Mouse (Mus musculus) thymus, postnatal 4 days (tissue): ENCODE data around the gene Pdcd1lg2.

Experiments used
- DNase-seq: peaks from one replicate; pipeline ENCODE4 v3.0.0; 2021

Pdcd1lg2 gene

DNA sequence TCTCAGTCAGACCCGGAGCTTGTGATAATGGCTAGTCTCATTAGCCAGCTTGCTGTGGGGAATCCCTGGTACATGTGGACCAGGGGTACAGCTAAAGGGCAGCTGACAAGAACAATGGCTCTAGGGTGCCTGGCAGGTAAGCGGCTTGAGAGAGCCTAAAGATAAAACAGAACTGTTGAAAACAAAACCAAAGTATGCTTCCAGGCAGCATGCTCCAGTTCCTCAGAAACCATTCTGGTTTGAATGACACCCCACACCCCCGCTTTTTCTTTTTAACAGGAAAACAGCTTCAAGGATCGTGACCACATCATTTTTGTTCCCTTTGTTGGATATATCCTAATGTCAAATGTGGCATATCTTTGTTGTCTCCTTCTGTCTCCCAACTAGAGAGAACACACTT, at the start of gene Pdcd1lg2:
TSS of gene Pdcd1lg2 (plus strand) at position 301 of the 400 bp plus-strand sequence.
- no peak for DNase-seq

DNA sequence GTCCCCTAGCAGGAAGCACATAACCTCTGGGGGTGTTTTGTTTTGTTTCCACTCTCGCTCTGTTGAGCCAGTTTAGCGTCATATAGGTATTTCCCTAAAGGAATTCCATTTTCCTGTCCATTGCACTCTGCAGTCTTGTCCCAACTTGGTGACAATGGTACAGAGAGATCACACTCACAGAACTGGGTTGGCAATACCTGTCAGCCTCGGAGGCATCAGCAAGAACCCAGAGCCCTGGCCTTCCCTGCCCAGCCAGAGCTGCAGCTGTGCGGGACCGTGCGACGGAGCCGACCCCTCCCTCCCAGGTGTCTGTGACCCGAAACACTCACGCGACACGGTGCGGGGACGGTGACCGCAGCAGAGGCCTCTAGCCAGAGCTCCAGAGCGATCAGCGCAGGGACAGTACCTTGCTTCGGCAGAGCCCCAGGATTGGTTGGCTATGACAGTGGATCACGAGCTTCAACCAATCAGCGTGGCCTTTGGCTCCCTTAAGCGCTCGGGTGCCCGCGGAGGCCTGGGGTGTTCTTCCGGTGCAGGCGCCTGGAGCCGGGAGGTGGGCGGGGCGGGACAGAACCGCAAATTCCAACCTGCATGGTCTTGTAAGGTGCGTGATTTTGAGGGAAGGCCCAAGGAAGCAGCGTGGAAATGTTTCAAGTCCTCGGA, 49.1 kb upstream of the Pdcd1lg2 start:
- peak; percentile 88 for DNase-seq

DNA sequence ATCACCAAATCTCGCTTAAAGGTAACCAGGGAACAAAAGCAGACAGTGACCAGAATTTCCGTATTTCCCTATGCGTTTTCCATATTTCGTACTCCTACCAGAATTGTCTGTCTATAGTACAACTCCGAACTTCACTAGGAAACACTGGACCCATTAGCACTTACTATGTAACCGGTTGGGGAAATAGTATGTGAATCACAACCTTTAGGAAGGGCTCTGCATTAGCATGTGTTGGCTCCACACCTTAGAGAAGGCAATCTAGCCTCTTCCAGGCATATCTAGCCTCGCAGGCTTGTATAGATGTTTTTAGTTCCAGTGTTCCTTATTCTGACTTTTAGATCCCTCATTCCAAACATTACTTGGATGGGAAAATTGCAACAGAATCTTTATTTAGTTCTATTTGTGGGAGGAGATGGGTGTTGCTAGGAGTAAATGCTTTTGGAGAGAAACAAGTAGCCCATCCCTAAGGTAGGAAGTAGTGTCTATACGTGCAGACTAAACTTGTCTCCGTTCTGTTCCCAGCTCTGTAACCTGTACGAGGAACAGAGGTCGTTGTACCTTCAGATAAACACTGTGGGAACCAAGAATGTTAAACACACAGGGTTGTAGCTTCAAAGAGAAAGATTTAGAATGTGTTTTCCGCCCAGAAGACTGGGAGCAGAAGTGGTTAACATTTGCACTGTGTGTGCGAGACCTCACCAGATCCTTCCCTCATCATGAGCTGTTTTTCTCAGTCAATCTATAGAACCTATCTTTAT, 48.4 kb upstream of the Pdcd1lg2 start:
- no peak for DNase-seq

DNA sequence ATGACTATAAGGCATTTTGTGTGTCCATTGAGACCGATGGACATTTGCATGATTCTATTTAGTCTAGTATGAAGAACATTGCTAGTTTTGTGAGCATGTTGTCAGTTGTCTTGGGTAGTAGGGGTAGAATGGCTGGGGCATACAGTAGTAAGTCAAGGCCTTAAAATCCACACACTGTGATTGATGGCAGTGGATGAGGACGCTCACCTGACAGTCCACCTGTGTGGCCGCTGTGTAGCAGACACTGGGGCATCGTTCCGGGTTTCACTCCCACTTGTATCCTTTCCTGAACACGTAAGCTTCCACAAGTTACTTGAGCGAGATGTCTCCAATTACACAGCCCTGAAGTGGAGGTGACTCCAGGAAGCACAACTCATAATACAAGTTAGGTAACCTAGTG, 47.2 kb upstream of the Pdcd1lg2 start:
- DNase-seq = no peak

DNA sequence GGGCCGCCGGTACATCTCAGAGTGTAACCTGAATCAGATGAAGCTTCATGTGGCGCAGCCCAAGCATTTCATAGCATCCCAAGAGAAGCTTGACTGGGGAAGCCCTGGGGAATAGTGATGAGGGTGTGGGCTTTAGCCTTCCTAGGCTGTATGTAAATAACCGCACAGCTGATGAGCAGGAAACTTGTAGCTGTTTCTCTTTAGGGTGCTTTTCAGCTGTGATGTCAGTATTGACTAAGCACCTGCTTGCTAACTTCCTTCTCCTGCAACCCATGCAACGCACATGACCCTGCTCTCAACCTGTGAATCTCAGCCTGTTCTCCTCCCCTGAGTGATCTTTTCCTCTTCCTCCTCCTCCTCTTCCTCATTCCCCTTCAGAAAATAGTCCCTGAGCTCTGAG, 46.6 kb upstream of the Pdcd1lg2 start:
- DNase-seq = no peak

DNA sequence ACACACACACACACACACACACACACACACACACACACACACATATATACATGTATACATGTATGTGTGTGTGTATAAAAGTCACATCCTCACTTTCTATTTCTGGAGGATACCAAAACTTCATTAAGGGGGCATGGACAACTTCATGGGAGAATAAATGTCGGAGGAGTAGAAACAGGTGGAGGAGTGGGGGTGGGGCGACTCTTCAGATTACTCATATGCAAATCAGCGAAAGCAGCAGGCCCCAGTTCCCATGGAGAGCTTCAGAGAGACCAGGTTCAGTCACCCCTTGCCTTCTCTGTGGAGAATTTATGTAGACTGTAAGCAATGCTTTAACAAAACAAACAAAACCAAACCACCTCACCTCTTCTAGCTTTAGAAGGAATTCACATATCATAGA, 45.6 kb upstream of the Pdcd1lg2 start:
- peak; percentile 51 for DNase-seq

DNA sequence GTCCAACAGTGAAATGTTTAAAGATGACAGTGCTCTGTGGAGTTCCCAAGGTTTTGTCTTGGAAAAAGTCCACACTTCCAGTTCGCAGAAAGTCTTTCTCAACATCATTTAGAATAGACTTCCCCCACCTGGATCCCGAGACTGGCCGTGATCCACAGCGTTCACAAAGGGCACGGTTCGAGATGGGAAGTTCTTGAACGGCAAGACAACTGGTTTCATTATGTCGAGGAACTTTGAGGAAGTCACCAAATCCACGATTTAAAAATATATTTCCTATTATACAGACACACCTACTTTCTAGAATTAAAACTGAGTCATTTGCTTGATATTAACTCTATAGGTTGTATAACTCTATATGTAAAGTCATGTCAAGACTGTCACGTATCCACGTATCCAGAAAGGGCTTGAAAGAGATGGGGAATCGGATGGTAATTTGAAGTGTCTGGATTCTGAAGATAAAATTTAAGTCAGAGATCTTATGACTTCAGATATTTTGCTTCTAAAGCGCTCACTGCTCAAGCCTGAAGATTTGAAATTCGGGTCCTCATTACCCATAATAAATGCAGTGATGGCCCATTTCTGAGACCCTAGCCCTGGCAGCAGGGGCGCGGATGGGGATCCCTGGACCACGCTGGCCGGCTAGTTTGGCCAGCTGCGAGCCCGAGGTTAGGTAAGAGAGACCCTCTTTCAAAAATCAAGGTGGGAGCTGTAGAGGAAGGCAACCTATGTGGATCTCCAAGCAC, 44.3 kb upstream of the Pdcd1lg2 start:
- peak; percentile 38 for DNase-seq

DNA sequence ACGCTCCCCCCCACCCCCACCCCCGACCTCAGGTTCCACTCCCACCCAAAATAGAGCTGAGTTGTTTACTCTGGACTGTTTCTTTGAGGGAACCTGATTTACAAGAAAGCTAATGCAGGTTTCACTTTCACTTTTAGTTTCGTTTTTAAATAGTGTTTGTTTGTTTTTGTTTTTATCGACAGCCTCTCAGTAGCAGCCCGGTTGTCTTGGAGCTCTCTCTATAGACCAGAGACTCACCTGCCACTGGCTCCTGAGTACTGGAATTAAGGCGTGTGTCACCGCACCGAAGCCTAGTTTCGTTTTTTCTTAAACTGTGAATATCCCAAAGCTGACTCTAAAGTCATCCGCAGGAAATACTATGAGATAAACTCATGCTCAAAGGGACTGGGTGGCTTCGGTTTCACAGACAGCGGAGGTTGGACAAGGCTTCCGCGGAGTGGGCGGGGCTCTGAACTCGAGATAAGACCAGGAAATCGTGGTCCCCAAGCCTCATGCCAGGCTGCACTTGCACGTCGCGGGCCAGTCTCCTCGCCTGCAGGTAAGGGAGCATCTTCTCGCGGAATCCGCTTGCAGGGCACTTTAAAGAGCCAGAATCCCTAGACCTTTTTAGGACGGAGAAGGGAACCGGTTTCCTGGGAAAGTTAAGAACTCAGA, 43.6 kb upstream of the Pdcd1lg2 start, which contains the start of the genes Plgrkt and Cd274:
TSS of gene Plgrkt (minus strand) at position 422 of the 654 bp plus-strand sequence.
TSS of gene Cd274 (plus strand) at position 487 of the 654 bp plus-strand sequence.
- DNase-seq = peak; percentile 94

DNA sequence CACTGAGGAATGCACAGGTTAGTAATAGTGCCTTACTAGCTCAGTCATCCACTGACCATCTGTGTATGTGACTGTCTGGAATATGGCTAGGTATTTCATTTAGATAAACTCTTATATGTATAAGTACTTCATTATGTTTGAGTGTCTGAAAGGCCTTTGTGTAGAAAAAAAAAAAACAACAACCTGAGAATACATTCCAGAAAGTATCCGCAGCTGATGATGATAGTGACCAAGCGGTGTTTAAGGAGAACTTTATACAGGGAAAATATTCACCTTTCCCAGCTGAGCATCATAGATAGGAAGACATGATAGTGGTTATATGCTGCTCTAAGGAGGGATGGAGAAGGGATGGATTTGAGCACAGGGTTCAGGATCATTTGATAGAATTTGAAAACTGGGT, 42.7 kb upstream of the Pdcd1lg2 start:
- no peak for DNase-seq

DNA sequence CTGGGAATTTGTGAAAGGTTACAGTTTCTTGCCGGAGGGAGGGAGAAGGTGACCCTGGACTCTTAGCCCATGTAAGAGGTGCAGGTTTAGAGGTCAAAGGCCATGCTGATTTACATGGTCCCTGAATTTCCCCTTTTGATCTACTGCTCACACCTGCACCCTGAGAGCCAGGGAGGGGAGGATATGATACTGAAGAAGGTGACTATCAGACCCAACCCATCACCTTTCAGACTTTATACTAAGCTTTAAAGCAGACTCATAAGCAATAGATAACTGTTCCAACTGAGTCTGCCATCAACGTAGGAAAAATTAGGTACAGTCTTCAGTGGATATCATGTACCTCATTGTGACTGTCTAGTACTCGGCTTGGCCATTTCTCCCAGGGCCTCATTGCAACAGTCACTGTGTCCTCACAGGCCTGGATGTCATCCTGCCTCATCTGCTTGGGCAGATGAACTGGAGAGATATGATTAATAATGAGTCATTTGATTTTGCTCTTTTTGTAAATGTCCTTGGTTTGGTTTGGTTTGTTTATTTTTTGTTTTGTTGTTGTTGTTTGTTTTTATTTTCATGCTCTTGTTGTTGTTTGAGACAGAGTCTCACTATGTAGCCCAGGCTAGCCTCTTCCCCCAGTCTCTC, 41.9 kb upstream of the Pdcd1lg2 start:
- DNase-seq = no peak

DNA sequence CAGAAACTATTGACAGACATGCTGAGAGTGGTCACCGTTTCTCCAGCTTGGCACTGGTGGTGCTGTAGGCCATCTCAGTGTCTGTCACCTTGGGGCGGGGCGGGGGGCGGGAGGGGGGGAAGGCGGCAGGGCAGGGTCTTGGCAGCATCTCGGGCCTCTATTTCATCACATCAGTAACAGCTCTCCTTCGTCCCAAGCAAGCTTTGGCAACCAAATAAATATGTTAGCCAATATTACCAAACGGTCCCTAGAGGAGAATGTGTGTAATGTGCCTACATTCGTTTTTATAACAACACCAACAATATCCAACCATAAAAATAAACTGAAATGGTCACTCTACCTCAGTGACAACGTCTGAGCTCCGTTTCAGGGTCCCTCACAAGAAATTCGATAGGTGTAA, 40.6 kb upstream of the Pdcd1lg2 start:
- no peak for DNase-seq

DNA sequence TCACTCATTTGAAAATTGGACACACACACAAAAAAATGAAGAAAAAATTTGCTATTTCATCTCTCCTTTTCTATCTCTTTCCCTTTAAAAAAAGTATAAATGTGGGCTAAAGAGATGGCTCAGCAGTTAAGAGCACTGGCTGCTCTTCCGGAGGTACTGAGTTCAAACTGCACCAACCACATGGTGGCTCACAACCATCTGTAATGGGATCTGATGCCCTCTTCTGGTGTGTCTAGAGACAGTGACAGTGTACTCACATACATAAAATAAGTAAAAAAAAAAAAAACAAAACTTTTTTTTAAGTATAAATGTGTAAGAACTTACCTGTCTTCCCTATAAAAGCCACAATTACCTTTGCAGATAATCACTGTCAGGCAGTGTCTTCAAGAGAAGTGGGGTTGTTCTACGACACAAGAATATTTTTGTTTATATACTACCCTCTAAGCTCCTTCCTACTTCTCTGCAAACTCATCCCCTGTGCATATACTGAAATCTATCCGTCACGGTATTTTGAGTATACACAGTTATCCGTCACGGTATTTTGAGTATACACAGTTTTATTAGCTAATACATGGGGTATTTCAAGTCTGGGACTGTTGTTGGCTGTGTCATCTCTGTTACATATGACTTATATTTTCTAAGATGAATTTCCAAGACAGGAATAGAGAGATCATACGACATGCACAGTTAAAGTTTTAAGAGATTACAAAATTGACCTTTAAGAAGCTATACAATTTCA, 40.0 kb upstream of the Pdcd1lg2 start:
- DNase-seq = no peak

DNA sequence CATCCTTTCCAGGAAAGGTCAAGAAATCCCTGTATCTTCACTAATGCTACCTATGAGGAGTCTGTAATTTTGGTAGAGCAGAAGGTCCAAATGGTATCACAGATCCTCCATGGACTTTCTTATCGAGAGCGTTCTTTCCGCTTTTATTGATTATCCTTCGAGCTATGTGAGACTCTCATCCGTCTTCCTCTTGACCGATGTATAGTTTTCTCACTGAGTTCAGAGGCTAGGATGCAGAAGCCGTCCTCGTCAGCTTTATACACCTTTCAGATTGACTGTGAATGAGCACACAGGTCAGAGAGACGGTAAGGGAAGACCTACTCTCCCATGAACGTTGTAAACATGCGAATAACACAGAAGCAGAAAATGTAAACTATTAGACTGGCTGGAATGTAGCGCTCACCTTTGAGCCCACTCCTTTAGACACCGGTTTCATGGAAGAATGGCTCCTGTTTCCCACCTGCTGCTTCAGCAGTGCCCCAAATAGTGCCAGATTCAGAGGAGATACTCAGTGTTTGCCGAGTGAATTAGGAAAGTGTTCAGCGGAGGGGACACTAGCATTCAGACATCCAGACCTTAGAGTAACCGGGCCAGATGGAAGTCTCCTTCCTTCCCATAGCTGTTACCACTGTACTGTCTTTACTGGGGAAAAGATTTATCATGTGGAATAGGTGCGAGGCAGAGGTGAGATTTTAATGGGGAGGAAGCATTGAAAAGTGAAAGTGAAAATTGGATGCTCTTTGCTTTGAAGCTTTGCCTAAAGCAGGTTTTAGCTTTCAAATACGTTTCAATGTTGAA, 39.2 kb upstream of the Pdcd1lg2 start:
- DNase-seq = peak; percentile 38

DNA sequence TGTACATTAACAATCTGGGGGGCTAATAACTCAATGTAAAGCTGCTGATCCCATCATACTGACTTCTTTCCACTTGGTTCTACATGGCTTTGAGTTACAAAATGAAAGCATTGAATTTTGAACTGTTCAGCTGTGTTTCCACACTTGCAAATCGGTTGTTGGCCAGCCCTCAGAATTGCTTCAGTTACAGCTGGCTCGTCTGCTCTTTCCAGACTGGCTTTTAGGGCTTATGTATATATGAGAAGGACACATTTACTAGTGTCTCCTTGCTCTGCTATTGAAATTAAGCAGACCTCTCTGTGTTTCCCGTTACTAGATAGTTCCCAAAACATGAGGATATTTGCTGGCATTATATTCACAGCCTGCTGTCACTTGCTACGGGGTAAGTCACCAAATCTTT, 38.6 kb upstream of the Pdcd1lg2 start:
- DNase-seq = peak; percentile 23

DNA sequence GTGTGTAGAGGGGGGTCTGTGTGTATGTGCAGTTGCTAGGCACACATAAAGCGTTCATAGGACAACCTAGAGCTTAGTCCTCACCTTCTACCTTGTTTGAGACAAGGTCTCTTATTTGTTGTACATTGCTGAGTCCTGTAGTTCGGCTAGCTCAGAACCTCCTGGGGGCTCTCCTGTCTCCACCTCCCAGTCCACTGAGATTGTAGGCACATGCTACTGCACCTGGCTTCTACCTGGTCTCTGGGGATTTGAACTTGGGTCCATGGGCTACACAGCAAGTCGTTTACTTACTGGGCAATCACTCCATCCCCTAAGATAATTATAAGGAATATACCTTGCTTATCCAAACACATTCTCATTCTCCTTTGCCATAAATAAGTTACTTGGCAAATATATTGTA, 38.1 kb upstream of the Pdcd1lg2 start:
- no peak for DNase-seq

DNA sequence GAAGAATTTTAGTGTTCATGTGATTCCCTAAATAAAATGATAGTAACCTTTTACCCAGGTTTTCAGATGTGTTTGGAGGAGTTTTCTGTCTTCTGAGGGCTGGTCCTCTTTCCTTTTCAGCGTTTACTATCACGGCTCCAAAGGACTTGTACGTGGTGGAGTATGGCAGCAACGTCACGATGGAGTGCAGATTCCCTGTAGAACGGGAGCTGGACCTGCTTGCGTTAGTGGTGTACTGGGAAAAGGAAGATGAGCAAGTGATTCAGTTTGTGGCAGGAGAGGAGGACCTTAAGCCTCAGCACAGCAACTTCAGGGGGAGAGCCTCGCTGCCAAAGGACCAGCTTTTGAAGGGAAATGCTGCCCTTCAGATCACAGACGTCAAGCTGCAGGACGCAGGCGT, 37.3 kb upstream of the Pdcd1lg2 start:
- DNase-seq = no peak

DNA sequence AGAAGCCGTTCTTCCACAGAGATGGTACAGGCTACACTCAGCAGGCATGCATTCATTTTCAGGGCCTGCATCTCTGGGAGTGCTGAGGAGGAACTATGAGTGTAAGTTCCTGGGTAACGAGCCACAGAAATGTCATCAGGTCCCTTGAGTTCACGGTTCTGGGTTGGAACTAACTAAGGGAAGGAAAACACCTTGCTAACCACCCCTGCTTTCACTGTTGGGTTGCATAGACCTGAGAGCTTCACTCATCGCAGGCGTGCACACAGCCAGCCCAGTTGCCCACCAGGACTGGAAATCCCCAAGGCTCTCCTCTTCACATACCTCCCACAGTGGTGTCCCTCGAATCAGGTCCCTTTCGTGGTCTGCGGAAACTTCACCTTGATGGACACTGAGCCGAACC, 35.8 kb upstream of the Pdcd1lg2 start:
- no peak for DNase-seq

DNA sequence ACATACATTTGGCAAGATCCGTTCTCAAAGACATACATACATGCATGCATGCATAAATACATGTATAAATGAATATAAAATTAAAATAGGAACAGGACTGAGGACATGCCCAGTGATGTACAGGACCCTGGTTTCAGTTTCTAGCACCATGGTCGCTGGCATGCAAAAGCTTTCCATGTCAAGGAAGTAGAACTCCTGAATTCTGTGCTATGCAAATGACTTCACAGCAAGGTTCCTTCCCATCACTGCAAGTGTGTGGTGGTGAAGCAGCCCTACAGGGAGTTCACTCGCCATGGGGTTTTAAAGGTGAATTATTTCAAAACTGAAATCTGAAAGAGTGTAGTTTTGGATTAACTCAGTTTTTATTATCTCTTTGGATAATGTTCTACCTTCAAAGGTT, 34.3 kb upstream of the Pdcd1lg2 start:
- DNase-seq = no peak

DNA sequence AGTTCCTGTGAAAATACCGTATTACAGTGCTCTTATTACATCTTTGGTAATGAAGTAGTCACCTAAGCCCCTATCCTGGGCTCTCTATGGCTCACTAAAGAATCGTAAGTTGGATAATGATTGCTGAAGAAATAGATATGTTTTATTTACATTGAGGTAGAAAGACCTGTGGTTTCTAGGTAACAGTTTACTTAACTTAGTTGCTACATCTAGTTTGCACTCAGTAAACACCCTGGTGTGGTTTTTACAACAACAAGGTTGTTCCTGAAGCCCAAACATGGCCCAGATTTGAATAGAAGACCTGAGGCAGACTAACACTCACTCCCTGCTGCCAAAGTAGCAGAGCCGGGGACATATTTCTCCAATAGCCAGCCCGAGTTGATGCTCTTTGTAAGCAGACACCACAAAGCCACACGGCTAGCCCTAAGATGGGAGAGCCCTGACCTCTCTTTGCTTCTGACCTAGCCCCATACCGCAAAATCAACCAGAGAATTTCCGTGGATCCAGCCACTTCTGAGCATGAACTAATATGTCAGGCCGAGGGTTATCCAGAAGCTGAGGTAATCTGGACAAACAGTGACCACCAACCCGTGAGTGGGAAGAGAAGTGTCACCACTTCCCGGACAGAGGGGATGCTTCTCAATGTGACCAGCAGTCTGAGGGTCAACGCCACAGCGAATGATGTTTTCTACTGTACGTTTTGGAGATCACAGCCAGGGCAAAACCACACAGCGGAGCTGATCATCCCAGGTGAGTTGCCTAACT, 30.7 kb upstream of the Pdcd1lg2 start:
- no peak for DNase-seq

DNA sequence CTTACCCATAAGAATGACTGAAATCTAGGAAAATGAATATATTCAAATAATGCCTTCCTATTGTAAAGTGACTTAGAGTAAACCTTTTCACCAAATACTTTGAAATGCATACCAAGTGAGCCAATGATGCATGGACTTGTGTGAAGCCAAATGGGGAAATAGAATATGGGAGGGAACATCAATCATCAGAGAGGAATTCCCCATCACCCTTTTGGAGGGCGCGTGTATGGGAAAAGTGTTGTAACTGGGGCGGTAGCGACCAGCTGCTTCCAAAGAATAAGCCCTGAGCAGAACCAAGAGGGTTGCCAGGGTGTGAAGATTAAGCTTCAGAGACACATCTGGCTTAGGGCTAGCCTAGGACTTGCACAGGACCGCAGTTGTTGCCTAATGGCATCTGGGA, 27.4 kb upstream of the Pdcd1lg2 start:
- DNase-seq = no peak
